Mouse (Mus musculus) cerebellum, adult 2 months (tissue): ENCODE measurements around the gene Clec12a.

Experiments
- CTCF ChIP-seq: fragments of 200-500 bp; IDR thresholded peaks from 2 replicates; pipeline ENCODE4 v1.5.1; 2011; ENCODE audit warnings: low read depth, mild to moderate bottlenecking, control low read depth, low read length, moderate library complexity, borderline replicate concordance; ENCODE audit not compliant: insufficient read depth
- POLR2A ChIP-seq: fragments of 200-500 bp; IDR thresholded peaks from 2 replicates; pipeline ENCODE4 v1.6.1; 2011; ENCODE audit warnings: low read length, control low read depth, borderline replicate concordance; ENCODE audit not compliant: insufficient read depth

DNA sequence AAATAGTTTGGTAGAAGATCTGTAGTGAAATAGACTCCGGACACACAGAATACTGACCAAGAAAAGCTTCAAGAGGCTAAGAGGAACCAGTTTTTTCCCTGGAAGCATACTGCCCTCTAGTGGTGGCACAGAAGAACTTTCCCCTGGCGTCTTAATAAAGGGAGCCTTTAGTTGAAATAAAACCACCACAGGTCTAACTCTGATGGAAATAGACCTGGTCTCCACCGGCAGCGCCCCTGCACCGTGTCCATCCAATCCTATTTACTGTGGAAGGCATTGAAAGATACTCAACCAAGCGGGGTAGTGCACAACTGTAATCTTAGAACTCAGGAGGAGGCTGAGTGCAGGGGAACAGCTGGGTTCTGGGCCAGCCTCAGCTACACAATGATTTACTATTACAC is 23.5 kb downstream of the Clec12a start:
- TF ChIP-seq CTCF, result peak; percentile 51; the same call in 1 of the 2 replicates
- no peak for TF ChIP-seq POLR2A
